ENCODE assay signal across 10 mouse cellular contexts in the genomic region with DNA sequence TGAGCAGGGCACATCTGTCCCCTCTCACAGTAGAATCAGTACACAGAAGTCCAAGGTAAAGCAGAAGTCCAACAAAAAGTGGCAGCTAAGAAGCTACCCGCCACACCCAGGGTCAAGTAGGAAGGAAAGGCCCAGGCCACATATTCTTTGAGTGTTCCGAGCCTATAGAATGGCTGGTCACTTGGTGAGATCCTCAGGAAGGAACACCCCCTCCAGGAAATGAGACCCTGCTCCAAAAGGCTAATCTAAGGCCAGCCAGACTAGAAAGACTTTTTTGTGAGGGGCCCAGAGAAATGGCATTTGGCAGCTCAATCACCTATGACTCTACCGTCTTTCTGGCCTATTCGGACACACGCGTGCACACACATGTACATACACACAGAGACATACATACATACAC. TPM values are rescaled to one million over a fixed set of nuclear protein-coding genes. Genes with fewer than 3 reads are reported as not detected.
DNase-seq lines count a peak whose midpoint lies in the region; ATAC-seq lines count a peak whose summit lies in the region.
"Had no signal": no experiment of that assay in that cellular context is flagged by ENCODE, and none has a peak within 500 bp of the region (broad histone marks: within the 10 kb centered on the region; RNA-seq: fewer than 3 reads in every experiment).

No protein-coding gene starts in this region.

- H3K4me2 ChIP-seq in hindbrain, embryonic 11.5 days (replicated peaks; ENCODE audit: low read depth, low read length), result no peak overlapping the region
- H3K4me2 ChIP-seq in hindbrain, embryonic 14.5 days (replicated peaks), result no peak overlapping the region
- no peak overlapping the region for H3K4me2 ChIP-seq in midbrain, embryonic 12.5 days (replicated peaks)
- no peak overlapping the region for H3K4me2 ChIP-seq in midbrain, embryonic 15.5 days
- no peak overlapping the region for H3K4me2 ChIP-seq in limb, embryonic 11.5 days (ENCODE audit: low read depth, severe bottlenecking)
- no peak overlapping the region for H3K4me2 ChIP-seq in forebrain, embryonic 15.5 days (replicated peaks)

- WGBS in hindbrain, embryonic 11.5 days, result 85% methylated on average over 6 of the region's 6 CpGs
- WGBS in hindbrain, embryonic 14.5 days, result 86% methylated on average over 6 of the region's 6 CpGs
- WGBS in midbrain, embryonic 12.5 days, result 90% methylated on average over 6 of the region's 6 CpGs
- WGBS in midbrain, embryonic 15.5 days, result 87% methylated on average over 6 of the region's 6 CpGs
- 33% methylated on average over 6 of the region's 6 CpGs for WGBS in limb, embryonic 11.5 days
- 89% methylated on average over 6 of the region's 6 CpGs for WGBS in forebrain, embryonic 15.5 days

- H3K27ac ChIP-seq in hindbrain, embryonic 11.5 days (ENCODE audit: low read depth, low read length), result no peak overlapping the region
- H3K27ac ChIP-seq in hindbrain, embryonic 14.5 days, result no peak overlapping the region
- H3K27ac ChIP-seq in midbrain, embryonic 12.5 days (replicated peaks), result 0 out of 2 replicates have a peak overlapping the region, but pooled peaks have one; percentile 25
- H3K27ac ChIP-seq in midbrain, embryonic 15.5 days, result no peak overlapping the region
- peak overlapping the region; percentile 97 for H3K27ac ChIP-seq in limb, embryonic 11.5 days (replicated peaks; ENCODE audit: low read depth, low read length)
- no peak overlapping the region for H3K27ac ChIP-seq in forebrain, embryonic 15.5 days (replicated peaks)

- no peak overlapping the region for H3K4me3 ChIP-seq in hindbrain, embryonic 11.5 days (ENCODE audit: low read depth, low read length)
- H3K4me3 ChIP-seq in hindbrain, embryonic 14.5 days (replicated peaks; ENCODE audit: low read length), result no peak overlapping the region
- H3K4me3 ChIP-seq in midbrain, embryonic 12.5 days, result no peak overlapping the region
- no peak overlapping the region for H3K4me3 ChIP-seq in midbrain, embryonic 15.5 days
- no peak overlapping the region for H3K4me3 ChIP-seq in limb, embryonic 11.5 days (ENCODE audit: low read depth, low read length)
- no peak overlapping the region for H3K4me3 ChIP-seq in forebrain, embryonic 15.5 days

- ATAC-seq in hindbrain, embryonic 11.5 days (ENCODE audit: low FRiP score), result no peak
- no peak for ATAC-seq in hindbrain, embryonic 14.5 days (ENCODE audit: low FRiP score)
- ATAC-seq in midbrain, embryonic 12.5 days (ENCODE audit: low FRiP score, low read depth), result no peak
- ATAC-seq in midbrain, embryonic 15.5 days (replicated peaks), result no peak
- no peak for ATAC-seq in limb, embryonic 11.5 days (ENCODE audit: insufficient number of reproducible peaks, low FRiP score, low TSS enrichment, low read depth)
- no peak for ATAC-seq in forebrain, embryonic 15.5 days (replicated peaks)
- ATAC-seq: activated CD4-positive, CD25-positive, alpha-beta regulatory T cell, adult 4 months had no signal

- H3K9me3 ChIP-seq in hindbrain, embryonic 11.5 days (ENCODE audit: control insufficient read depth, low read length), result no peaks in the 10 kb centered on the region
- H3K9me3 ChIP-seq in hindbrain, embryonic 14.5 days (ENCODE audit: control insufficient read depth, low read length), result no peaks in the 10 kb centered on the region
- H3K9me3 ChIP-seq in midbrain, embryonic 12.5 days, result no peaks in the 10 kb centered on the region
- no peaks in the 10 kb centered on the region for H3K9me3 ChIP-seq in midbrain, embryonic 15.5 days
- no peaks in the 10 kb centered on the region for H3K9me3 ChIP-seq in limb, embryonic 11.5 days (ENCODE audit: control insufficient read depth, low read length)
- H3K9me3 ChIP-seq in forebrain, embryonic 15.5 days, result no peaks in the 10 kb centered on the region

- peak; percentile 17 for DNase-seq in hindbrain, embryonic 11.5 days (ENCODE audit: low spot score)
- DNase-seq in hindbrain, embryonic 14.5 days (ENCODE audit: low spot score), result no peak
- peak; percentile 52 for DNase-seq in limb, embryonic 11.5 days (ENCODE audit: low spot score)
- no peak for DNase-seq in right cerebral cortex, postnatal 14 days
- no peak for DNase-seq in spleen, postnatal 4 days (ENCODE audit: low spot score in 2 of 2)
- DNase-seq: layer of hippocampus, postnatal 36 days had no signal

- no peaks in the 10 kb centered on the region for H3K36me3 ChIP-seq in hindbrain, embryonic 11.5 days (ENCODE audit: control insufficient read depth, insufficient read depth, low read length)
- no peaks in the 10 kb centered on the region for H3K36me3 ChIP-seq in hindbrain, embryonic 14.5 days (replicated peaks; ENCODE audit: control insufficient read depth, insufficient read depth)
- no peaks in the 10 kb centered on the region for H3K36me3 ChIP-seq in midbrain, embryonic 12.5 days
- no peaks in the 10 kb centered on the region for H3K36me3 ChIP-seq in midbrain, embryonic 15.5 days (replicated peaks)
- H3K36me3 ChIP-seq in limb, embryonic 11.5 days (ENCODE audit: control insufficient read depth, insufficient read depth, low read length), result no peaks in the 10 kb centered on the region
- H3K36me3 ChIP-seq in forebrain, embryonic 15.5 days, result no peaks in the 10 kb centered on the region

- no peaks in the 10 kb centered on the region for H3K27me3 ChIP-seq in hindbrain, embryonic 11.5 days (ENCODE audit: control insufficient read depth, insufficient read depth, low read length)
- no peaks in the 10 kb centered on the region for H3K27me3 ChIP-seq in hindbrain, embryonic 14.5 days (ENCODE audit: control insufficient read depth, insufficient read depth, low read length)
- peaks cover 10% of the 10 kb centered on the region; the same call in 1 of the 2 replicates for H3K27me3 ChIP-seq in midbrain, embryonic 12.5 days
- H3K27me3 ChIP-seq in midbrain, embryonic 15.5 days (replicated peaks), result no peaks in the 10 kb centered on the region
- no peaks in the 10 kb centered on the region for H3K27me3 ChIP-seq in limb, embryonic 11.5 days (ENCODE audit: control insufficient read depth, insufficient read depth, low read length)
- no peaks in the 10 kb centered on the region for H3K27me3 ChIP-seq in forebrain, embryonic 15.5 days

- no peak overlapping the region for H3K9ac ChIP-seq in hindbrain, embryonic 11.5 days (ENCODE audit: low read depth, low read length)
- H3K9ac ChIP-seq in hindbrain, embryonic 14.5 days, result no peak overlapping the region
- H3K9ac ChIP-seq in midbrain, embryonic 12.5 days (replicated peaks), result no peak overlapping the region
- H3K9ac ChIP-seq in midbrain, embryonic 15.5 days, result no peak overlapping the region
- H3K9ac ChIP-seq in limb, embryonic 11.5 days (ENCODE audit: low read length), result no peak overlapping the region; the same call in 1 of the 2 replicates
- H3K9ac ChIP-seq in forebrain, embryonic 15.5 days (replicated peaks), result no peak overlapping the region

- H3K4me1 ChIP-seq in hindbrain, embryonic 11.5 days (replicated peaks; ENCODE audit: control insufficient read depth, insufficient read depth, low read length), result peaks cover 4% of the 10 kb centered on the region; the same call in 1 of the 2 replicates
- H3K4me1 ChIP-seq in hindbrain, embryonic 14.5 days (replicated peaks; ENCODE audit: control insufficient read depth, insufficient read depth, low read length), result peaks cover 19% of the 10 kb centered on the region
- peaks cover 29% of the 10 kb centered on the region for H3K4me1 ChIP-seq in midbrain, embryonic 12.5 days
- peaks cover 11% of the 10 kb centered on the region; the same call in 1 of the 2 replicates for H3K4me1 ChIP-seq in midbrain, embryonic 15.5 days
- H3K4me1 ChIP-seq in limb, embryonic 11.5 days (ENCODE audit: control insufficient read depth, insufficient read depth, low read length), result peaks cover 34% of the 10 kb centered on the region
- peaks cover 25% of the 10 kb centered on the region for H3K4me1 ChIP-seq in forebrain, embryonic 15.5 days

RNA-seq across cellular contexts. Expression of gene Cfap161, which starts 18.3 kb away (rescaled TPM):
- polyA plus RNA-seq in hindbrain, embryonic 11.5 days (2014; fragmentation: Nextera tagmentation; extraction: Ambion mirVana), result 0.99 and 1.5 TPM in 2 replicates
- 1.4 and 1.6 TPM in 2 replicates for polyA plus RNA-seq in hindbrain, embryonic 14.5 days (2014; fragmentation: Nextera tagmentation; extraction: Ambion mirVana)
- polyA plus RNA-seq in midbrain, embryonic 12.5 days (2016; fragmentation: Nextera tagmentation; extraction: Ambion mirVana), result not detected in 2 replicates
- polyA plus RNA-seq in midbrain, embryonic 15.5 days (2015; fragmentation: Nextera tagmentation; extraction: Ambion mirVana), result 1.5 and 2.2 TPM in 2 replicates
- 0.19 and 0.35 TPM in 2 replicates for polyA plus RNA-seq in limb, embryonic 11.5 days (2014; fragmentation: Nextera tagmentation; extraction: Ambion mirVana)
- polyA plus RNA-seq in forebrain, embryonic 15.5 days (2015; fragmentation: Nextera tagmentation; extraction: Ambion mirVana), result 0.82 and 1.5 TPM in 2 replicates
- polyA plus RNA-seq: activated CD4-positive, CD25-positive, alpha-beta regulatory T cell, adult 4 months had no signal

Comparison
In these comparisons a context has a peak if more than half of its experiments do, and no peak if none do; other contexts are left out.
1. DNase-seq: peak in hindbrain, embryonic 11.5 days (single experiment) and limb, embryonic 11.5 days (single experiment); none in hindbrain, embryonic 14.5 days (single experiment), right cerebral cortex, postnatal 14 days (single experiment) and spleen, postnatal 4 days (0 of 2).
2. H3K27ac ChIP-seq: peak in midbrain, embryonic 12.5 days (single experiment) and limb, embryonic 11.5 days (single experiment); none in hindbrain, embryonic 11.5 days (single experiment), hindbrain, embryonic 14.5 days (single experiment), midbrain, embryonic 15.5 days (single experiment) and forebrain, embryonic 15.5 days (single experiment).